Mouse (Mus musculus) erythroblast, embryonic 14.5 days (primary cell): ENCODE data around the gene Pax9. TPM values are rescaled to one million over a fixed set of nuclear protein-coding genes. Genes with fewer than 3 reads are reported as not detected.

Source experiments
- H3K27me3 ChIP-seq: 2 replicates; pipeline ENCODE4 v1.6.1; 2012; ENCODE audit warnings: inconsistent platforms; ENCODE audit not compliant: control insufficient read depth
- H3K36me3 ChIP-seq: 2 replicates; pipeline ENCODE4 v1.6.1; 2012; ENCODE audit warnings: mild to moderate bottlenecking, inconsistent platforms; ENCODE audit not compliant: control insufficient read depth
- H3K4me1 ChIP-seq: 2 replicates; pipeline ENCODE4 v1.6.1; 2012; ENCODE audit warnings: inconsistent platforms; ENCODE audit not compliant: control insufficient read depth
- H3K4me3 ChIP-seq: replicated peaks from 2 replicates; pipeline ENCODE3; 2012; ENCODE audit warnings: moderate library complexity, mild to moderate bottlenecking, inconsistent platforms
- H3K9me3 ChIP-seq: 2 replicates; pipeline ENCODE4 v1.6.1; 2012; ENCODE audit warnings: low read length, inconsistent platforms, mixed read lengths; ENCODE audit not compliant: control insufficient read depth
- GATA1 ChIP-seq: IDR thresholded peaks from 2 replicates; pipeline ENCODE4 v1.6.1; 2012; ENCODE audit warnings: low read length, inconsistent platforms, mixed read lengths
- TAL1 ChIP-seq: IDR thresholded peaks from 3 replicates; pipeline ENCODE4 v1.6.1; 2012; ENCODE audit warnings: low read length, inconsistent platforms, mixed read lengths
- polyA plus RNA-seq: library from polyadenylated mRNA; stranded (reverse); fragments of >175 nt; gene quantifications from 2 replicates; pipeline ENCODE4 v1.2.3, GENCODE M21; 2012

Pax9 gene
- polyA plus RNA-seq, 1 experiment: not detected

- Histone ChIP-seq H3K27me3 (peaks cover 100% of the 10 kb centered on the region), H3K4me1 (peaks cover 5% of the 10 kb centered on the region), H3K9me3 (peaks cover 17% of the 10 kb centered on the region; the same call in 1 of the 2 replicates), H3K36me3 (no peaks in the 10 kb centered on the region), H3K4me3 (peak overlapping the region; percentile 7)
- no peak for TF ChIP-seq GATA1
- no peak for TF ChIP-seq TAL1
Observed at GRCm38 (mm10) chr12:56695358-56696173, 4.0 kb downstream of the Pax9 start.

DNA sequence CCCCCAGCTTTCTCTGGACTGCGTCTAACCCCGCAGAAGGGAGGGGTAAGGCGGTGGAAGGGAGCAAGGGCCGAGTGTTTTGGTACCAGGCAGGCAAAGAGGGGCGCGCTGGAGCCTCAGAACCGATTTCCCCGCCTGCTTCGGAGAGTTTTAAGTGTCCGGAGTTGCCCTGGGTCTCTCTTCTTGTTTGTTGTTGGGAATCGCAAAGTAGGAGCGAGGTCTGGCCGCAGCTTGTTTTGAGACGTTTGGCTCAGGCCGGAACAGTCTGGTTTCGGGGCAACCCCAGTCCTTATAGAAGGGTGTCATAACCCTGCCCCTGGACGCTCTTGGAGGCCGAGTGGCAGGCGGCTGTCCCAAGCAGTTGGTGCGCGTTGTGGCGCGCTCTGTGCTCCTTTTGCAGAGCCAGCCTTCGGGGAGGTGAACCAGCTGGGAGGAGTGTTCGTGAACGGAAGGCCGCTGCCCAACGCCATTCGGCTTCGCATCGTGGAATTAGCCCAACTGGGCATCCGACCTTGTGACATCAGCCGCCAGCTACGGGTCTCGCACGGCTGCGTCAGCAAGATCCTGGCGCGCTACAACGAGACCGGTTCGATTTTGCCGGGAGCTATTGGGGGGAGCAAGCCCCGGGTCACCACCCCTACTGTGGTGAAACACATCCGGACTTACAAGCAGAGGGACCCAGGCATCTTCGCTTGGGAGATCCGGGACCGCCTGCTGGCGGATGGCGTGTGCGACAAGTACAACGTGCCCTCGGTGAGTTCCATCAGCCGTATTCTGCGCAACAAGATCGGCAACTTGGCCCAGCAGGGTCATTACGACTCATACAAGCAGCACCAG is 4.8 kb downstream of the Pax9 start:
- Histone ChIP-seq H3K4me1 (peaks cover 5% of the 10 kb centered on the region), H3K4me3 (no peak overlapping the region), H3K36me3 (no peaks in the 10 kb centered on the region), H3K9me3 (peaks cover 16% of the 10 kb centered on the region; the same call in 1 of the 2 replicates), H3K27me3 (peaks cover 100% of the 10 kb centered on the region)
- TF ChIP-seq TAL1: no peak
- TF ChIP-seq GATA1: no peak

GRCm38 (mm10) chr12:56697011-56697740 is 5.6 kb downstream of the Pax9 start:
- Histone ChIP-seq H3K27me3 (peaks cover 100% of the 10 kb centered on the region), H3K36me3 (no peaks in the 10 kb centered on the region), H3K4me1 (peaks cover 5% of the 10 kb centered on the region), H3K9me3 (peaks cover 13% of the 10 kb centered on the region; the same call in 1 of the 2 replicates), H3K4me3 (no peak overlapping the region)
- TF ChIP-seq TAL1 (no peak), GATA1 (no peak)

GRCm38 (mm10) chr12:56697785-56698184 is 6.2 kb downstream of the Pax9 start:
- peaks cover 13% of the 10 kb centered on the region; the same call in 1 of the 2 replicates for H3K9me3 ChIP-seq
- H3K27me3 ChIP-seq: peaks cover 100% of the 10 kb centered on the region
- peaks cover 5% of the 10 kb centered on the region for H3K4me1 ChIP-seq
- no peak overlapping the region for H3K4me3 ChIP-seq
- H3K36me3 ChIP-seq: no peaks in the 10 kb centered on the region
- TF ChIP-seq GATA1 (no peak), TAL1 (no peak)

DNA sequence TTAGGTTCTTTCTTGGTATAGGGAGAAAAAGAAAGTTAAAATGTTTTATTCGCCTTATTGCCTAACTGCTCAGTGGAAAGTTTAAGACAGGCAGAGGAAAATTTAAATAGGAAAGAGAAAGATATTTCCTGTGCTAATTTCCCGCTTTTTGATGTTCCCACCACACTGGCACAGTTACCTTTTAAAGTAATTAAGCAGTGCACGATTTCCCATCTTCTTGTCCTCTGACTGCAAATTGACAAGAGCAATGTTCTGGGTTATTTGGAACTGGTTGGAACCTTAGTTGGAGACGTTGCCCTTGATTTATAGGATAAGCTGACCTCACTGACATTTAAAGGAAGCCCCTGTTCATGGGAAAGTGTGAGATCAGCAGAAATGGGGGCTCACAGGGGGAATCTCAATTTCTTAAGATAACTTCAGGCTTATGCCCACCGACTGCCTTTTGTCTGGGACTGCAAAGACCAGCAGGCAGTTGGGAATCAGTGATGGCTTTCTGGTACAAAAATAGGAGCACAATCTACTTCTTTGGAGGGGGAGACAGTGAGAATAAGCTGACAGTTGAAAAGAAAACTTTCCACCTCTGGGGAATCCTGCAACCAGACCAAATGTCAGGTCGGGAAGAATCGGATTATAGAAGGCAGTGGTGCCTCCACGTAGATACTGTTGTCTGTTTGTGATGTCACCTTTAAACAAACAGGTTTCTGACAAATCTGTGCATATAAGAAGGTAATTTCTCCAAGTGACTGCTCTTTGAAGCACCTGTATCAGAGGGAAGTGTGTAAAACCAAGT is 6.8 kb downstream of the Pax9 start:
- H3K4me3 ChIP-seq: no peak overlapping the region
- H3K36me3 ChIP-seq: no peaks in the 10 kb centered on the region
- H3K27me3 ChIP-seq: peaks cover 98% of the 10 kb centered on the region
- TF ChIP-seq GATA1 (no peak), TAL1 (no peak)
- H3K4me1 ChIP-seq: peaks cover 5% of the 10 kb centered on the region
- H3K9me3 ChIP-seq: peaks cover 13% of the 10 kb centered on the region; the same call in 1 of the 2 replicates

- Histone ChIP-seq H3K9me3 (peaks cover 13% of the 10 kb centered on the region; the same call in 1 of the 2 replicates), H3K4me1 (peaks cover 5% of the 10 kb centered on the region), H3K4me3 (no peak overlapping the region), H3K27me3 (peaks cover 96% of the 10 kb centered on the region), H3K36me3 (no peaks in the 10 kb centered on the region)
- TF ChIP-seq TAL1 (no peak), GATA1 (no peak)
Observed at GRCm38 (mm10) chr12:56699351-56699750, 7.8 kb downstream of the Pax9 start.

DNA sequence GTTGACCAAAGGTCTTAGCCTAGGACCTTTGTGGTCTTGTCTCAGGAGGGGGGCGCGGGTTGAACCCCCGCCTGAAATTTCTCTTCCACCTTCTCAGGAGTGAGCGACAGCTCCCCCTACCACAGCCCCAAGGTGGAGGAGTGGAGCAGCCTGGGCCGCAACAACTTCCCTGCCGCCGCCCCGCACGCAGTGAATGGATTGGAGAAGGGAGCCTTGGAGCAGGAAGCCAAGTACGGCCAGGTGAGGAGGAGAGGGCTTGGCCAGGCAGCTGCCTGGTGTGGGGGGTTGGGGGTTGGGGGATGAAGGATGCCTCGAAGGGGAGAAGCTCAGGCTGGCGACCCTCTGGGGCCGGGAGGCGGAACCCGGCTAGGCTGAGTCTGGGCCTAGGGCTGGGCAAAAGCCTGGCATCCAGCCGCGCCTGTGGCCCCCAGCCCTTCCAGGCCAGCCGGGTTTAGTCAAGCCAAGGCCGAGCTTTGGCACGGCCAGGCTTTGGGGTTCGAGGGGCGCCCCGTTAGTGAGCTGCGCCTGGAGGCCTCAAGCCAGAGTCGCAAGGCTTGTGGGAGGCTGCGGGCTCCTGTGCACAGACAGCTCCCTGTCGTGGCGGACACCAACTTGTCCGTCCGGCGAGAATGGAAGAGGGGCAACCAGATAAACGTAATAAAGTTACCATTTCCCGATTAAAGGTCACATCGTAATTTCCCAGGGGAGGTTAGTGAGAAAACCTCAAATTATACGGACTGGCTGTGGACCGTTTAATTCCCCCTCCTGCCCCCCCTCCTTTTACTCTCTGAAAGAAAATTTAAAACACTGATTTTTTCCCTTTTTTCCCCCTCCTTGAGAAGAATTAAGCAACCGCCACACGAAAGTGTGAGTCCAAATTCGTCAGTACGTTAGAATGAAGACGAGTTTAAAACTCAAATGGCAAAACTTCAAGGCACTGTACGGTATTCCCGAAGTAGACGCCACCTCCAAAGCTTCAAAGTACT is 8.6 kb downstream of the Pax9 start:
- Histone ChIP-seq H3K9me3 (peaks cover 13% of the 10 kb centered on the region; the same call in 1 of the 2 replicates), H3K27me3 (peaks cover 94% of the 10 kb centered on the region)
- TF ChIP-seq TAL1 (no peak), GATA1 (no peak)

More for the DNA sequence above, 8.6 kb downstream of the Pax9 start:
- H3K4me1 ChIP-seq: peaks cover 5% of the 10 kb centered on the region
- H3K4me3 ChIP-seq: no peak overlapping the region
- H3K36me3 ChIP-seq: no peaks in the 10 kb centered on the region
